Mouse (Mus musculus) Patski (cell line): ENCODE results near the gene Fignl2. TPM values are rescaled to one million over a fixed set of nuclear protein-coding genes. Genes with fewer than 3 reads are reported as not detected.
A peak's percentile ranks its signal among the peaks of the same experiment; 100 is the strongest.

Experiments used
- ATAC-seq: fragments of 100-300 bp; one replicate; pipeline ENCODE4 v1.8.0; 2021
- CTCF ChIA-PET: fragments of 350-600 bp; sonication (Branson Sonifier 250); formaldehyde crosslinking; loops from one replicate; lab custom pipeline; 2022; ENCODE audit warnings: inconsistent platforms; lab: Charles Lee
- POLR2A ChIA-PET: fragments of 350-600 bp; sonication (Branson Sonifier 250); formaldehyde crosslinking; loops from one replicate; lab custom pipeline; 2022; ENCODE audit warnings: antibody characterized with exemption, inconsistent platforms; lab: Charles Lee
- DNase-seq: peaks from one replicate; pipeline ENCODE4 v3.0.0-alpha.2; 2011; ENCODE audit warnings: low read depth, low spot score
- H3K27me3 ChIP-seq: fragments of 371-371 bp; one replicate; pipeline ENCODE4 v1.5.1; 2021
- CTCF ChIP-seq: fragments of 100-300 bp; IDR thresholded peaks from one replicate; pipeline ENCODE4 v1.5.1; 2021
- in situ Hi-C: fragments of 300-500 bp; cut with MboI; formaldehyde crosslinking; loops from 3 replicates; pipeline ENCODE4 v1.11.1; 2018; ENCODE audit warnings: low pct_unique_long_range_greater_than_20kb, mixed read lengths
- polyA plus RNA-seq: library from polyadenylated mRNA; unstranded; gene quantifications from one replicate; pipeline ENCODE4 v1.2.3, GENCODE M21; 2021

Fignl2 gene
- polyA plus RNA-seq, 1 experiment from 2014 or later: 5.7 TPM

DNA sequence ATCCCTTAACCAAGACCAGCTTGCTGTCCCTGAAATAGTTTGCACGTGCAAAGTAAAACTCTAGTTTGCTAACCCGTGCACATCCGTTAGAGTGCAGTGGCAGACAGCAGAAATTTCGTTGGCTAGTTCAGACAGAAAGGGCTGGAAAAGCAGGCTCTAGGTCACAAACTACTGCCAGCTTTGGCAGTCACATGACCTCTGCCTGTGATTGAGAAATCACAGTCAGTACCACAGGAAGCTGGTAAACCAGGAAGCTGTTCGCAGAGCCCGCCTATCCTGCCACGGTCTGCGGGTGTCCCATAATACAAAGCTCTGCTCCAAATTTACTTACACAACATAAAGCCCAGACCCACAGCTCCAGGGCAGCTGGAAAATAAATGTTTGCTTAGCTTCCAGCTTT is 34.8 kb upstream of the Fignl2 start:
- POLR2A ChIA-PET: no interaction called here
- no peaks in the 10 kb centered on the region for H3K27me3 ChIP-seq
- CTCF ChIA-PET: interaction anchor here (1.4 kb wide), 1 partner anchor 26 kb away, joined by 3 read pairs; no protein-coding TSS in a partner anchor
- no peak for TF ChIP-seq CTCF
- in situ Hi-C loops: no loop called here
- ATAC-seq (no peak), DNase-seq (no peak)

- ATAC-seq (no peak), DNase-seq (no peak)
- POLR2A ChIA-PET: interaction anchor here (0.6 kb wide), 1 partner anchor 49 kb away, joined by 9 read pairs; no protein-coding TSS in a partner anchor
- in situ Hi-C loops: no loop called here
- H3K27me3 ChIP-seq: no peaks in the 10 kb centered on the region
- TF ChIP-seq CTCF: no peak
- CTCF ChIA-PET: no interaction called here
These were observed 29.7 kb upstream of the Fignl2 start for GRCm38 (mm10) chr15:101107906-101108671.

DNA sequence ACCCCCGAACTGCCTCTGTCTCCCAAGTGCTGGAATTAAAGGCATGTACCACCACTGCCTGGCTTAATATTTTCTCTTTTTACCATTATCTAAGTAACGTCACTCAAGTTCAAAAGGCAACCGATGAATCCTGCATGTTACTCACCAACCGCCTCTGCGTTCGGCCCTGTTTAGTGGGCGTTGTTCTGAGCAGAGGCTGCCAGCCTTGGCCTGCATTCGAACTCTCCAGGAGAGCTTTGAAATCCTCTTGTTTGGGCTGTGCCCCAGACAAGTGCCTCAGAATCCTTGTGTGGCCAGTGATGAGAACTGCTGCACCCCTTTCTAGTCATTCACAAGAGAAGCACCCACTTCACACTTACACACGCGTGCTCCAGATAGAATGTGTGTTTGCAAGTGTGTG is 27.6 kb upstream of the Fignl2 start:
- no peak for TF ChIP-seq CTCF
- no peak for DNase-seq
- in situ Hi-C loops: no loop called here
- no peak for ATAC-seq
- ChIA-PET POLR2A (no interaction called here), CTCF (interaction anchor here (1.0 to 1.3 kb wide), 4 partner anchors 9 to 46 kb away, joined by 3 to 4 read pairs (median 3); partner anchors contain the start of gene Ankrd33)
- no peaks in the 10 kb centered on the region for H3K27me3 ChIP-seq

GRCm38 (mm10) chr15:101105496-101105994 is 27.2 kb upstream of the Fignl2 start:
- POLR2A ChIA-PET: no interaction called here
- in situ Hi-C loops: no loop called here
- DNase-seq (peak; percentile 24), ATAC-seq (no peak)
- no peaks in the 10 kb centered on the region for H3K27me3 ChIP-seq
- peak; percentile 95 for TF ChIP-seq CTCF
- CTCF ChIA-PET: interaction anchor here (1.0 to 1.3 kb wide), 4 partner anchors 10 to 46 kb away, joined by 3 to 4 read pairs (median 3); partner anchors contain the start of gene Ankrd33

DNA sequence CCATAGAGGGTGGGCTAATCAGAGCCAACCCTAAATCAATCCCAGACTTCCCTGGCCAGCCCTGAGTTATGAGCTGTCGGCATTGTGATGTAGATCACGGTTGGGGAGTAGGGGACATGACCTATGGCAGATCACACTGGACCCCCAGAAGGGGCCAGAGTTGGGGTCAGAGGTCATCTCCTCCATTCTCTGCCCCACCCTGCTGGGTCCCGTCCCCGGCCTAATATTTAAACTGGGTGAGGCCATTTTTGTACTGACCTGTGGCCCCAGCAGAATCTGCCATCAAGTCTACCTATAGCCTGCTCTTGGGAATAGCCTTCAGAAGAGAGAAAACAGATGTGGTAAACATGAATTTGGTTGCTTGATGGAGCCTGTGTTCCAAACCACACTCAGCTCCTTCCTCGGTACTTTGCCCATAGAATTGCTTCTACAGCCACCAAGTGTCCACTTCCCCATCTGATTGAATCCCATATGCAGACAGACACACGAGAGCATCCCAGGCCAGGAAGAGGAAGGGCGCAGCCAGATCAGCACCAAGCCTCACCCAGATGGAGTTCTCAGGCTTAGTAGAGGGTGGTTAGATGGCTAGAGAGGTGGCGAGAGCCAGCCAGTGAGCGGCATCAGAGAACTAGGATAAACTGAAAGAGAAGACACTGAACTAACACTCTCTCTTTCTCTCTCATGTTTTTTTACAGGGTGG is 25.4 kb upstream of the Fignl2 start:
- ChIA-PET CTCF (no interaction called here), POLR2A (interaction anchor here (0.6 kb wide), 1 partner anchor 84 kb away, joined by 3 read pairs; no protein-coding TSS in a partner anchor)
- in situ Hi-C loops: no loop called here
- TF ChIP-seq CTCF: no peak
- DNase-seq (no peak), ATAC-seq (no peak)
- H3K27me3 ChIP-seq: no peaks in the 10 kb centered on the region

- TF ChIP-seq CTCF: no peak
- CTCF ChIA-PET: no interaction called here
- POLR2A ChIA-PET: no interaction called here
- no peak for ATAC-seq
- H3K27me3 ChIP-seq: no peaks in the 10 kb centered on the region
- DNase-seq: no peak
- in situ Hi-C loops: no loop called here
These were observed 22.6 kb upstream of the Fignl2 start for GRCm38 (mm10) chr15:101100996-101101395.

GRCm38 (mm10) chr15:101097985-101098651 is 19.8 kb upstream of the Fignl2 start:
- in situ Hi-C loops: no loop called here
- CTCF ChIA-PET: no interaction called here
- no peaks in the 10 kb centered on the region for H3K27me3 ChIP-seq
- no peak for ATAC-seq
- POLR2A ChIA-PET: no interaction called here
- no peak for TF ChIP-seq CTCF
- DNase-seq: no peak

GRCm38 (mm10) chr15:101095392-101095791 is 17.0 kb upstream of the Fignl2 start:
- H3K27me3 ChIP-seq: no peaks in the 10 kb centered on the region
- in situ Hi-C loops: no loop called here
- POLR2A ChIA-PET: no interaction called here
- no peak for TF ChIP-seq CTCF
- ATAC-seq (no peak), DNase-seq (no peak)
- CTCF ChIA-PET: no interaction called here

GRCm38 (mm10) chr15:101094979-101095378 is 16.6 kb upstream of the Fignl2 start:
- no peaks in the 10 kb centered on the region for H3K27me3 ChIP-seq
- no peak for DNase-seq
- in situ Hi-C loops: no loop called here
- CTCF ChIA-PET: no interaction called here
- no peak for ATAC-seq
- TF ChIP-seq CTCF: no peak
- POLR2A ChIA-PET: no interaction called here

- H3K27me3 ChIP-seq: no peaks in the 10 kb centered on the region
- no peak for DNase-seq
- in situ Hi-C loops: no loop called here
- TF ChIP-seq CTCF: no peak
- ATAC-seq: no peak
- CTCF ChIA-PET: no interaction called here
- POLR2A ChIA-PET: no interaction called here
These were observed 15.6 kb upstream of the Fignl2 start for GRCm38 (mm10) chr15:101093988-101094387.
